Mouse (Mus musculus): ENCODE measurements around the gene P4ha2.
"Not testable (repeated sequence)": the region's sequence is repeated elsewhere in the genome, so short reads cannot be mapped to it uniquely, and the experiment has no call there.

The P4ha2 gene

DNA sequence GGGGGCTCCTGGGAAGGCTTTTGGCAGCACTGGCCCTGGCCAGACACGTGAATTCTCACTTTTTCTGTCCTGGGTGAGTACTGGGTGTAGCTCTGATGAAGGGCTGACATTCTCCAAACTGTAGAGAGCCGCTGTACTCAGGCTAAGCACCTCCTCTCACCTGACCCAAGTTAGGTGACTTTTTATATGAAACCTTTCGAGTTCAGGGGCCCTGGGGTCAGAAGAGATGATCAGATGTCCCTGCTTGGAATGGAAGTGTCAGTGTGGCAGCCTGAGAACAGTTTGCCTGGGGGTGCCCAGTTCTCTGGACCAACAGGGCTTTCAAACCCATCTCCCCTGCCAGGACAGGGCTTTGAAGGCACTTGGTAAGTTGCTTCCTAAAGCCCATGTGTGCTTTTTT is 8.2 kb downstream of the P4ha2 start:
- DNase-seq = no peak

- peak; percentile 54 for DNase-seq
Observed at GRCm38 (mm10) chr11:54108894-54109293, 9.0 kb downstream of the P4ha2 start.

- DNase-seq = no peak
Observed at GRCm38 (mm10) chr11:54111291-54111690, 11.4 kb downstream of the P4ha2 start.

DNA sequence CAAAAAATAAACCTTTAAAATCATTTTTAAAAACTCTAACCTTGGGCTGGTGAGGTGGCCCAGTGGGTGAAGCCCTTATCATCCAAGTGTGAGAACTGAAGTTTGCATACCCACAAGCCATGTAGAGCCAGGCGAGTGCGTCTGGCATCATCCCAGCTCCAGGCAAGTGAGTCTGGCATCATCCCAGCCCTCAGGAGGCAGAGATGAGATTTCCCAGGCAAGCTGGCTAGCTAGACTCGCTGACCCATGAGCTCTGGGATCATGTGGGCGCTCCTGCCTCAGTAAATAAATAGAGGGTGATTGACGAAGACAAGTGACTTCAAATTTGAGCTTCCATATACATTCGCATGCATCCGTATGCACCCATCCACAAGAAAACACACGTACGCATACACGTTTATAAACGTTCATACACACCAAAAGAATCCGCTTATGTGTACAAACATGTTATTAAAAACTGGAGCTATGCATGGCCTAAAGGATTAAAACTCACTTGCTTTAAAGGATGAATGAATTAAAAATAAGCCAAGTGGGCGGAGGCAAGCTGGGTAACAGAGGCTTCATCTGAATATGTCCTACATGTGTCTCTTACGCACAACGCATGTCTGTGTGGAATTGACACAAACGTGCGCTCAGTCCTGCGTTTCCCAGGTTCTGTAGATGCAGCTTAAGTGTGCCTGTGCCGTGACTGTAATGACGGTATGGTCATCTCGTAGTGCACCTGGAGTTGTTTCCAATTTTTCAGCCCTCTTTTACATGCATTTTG is 12.3 kb downstream of the P4ha2 start:
- peak; percentile 88 for DNase-seq

DNA sequence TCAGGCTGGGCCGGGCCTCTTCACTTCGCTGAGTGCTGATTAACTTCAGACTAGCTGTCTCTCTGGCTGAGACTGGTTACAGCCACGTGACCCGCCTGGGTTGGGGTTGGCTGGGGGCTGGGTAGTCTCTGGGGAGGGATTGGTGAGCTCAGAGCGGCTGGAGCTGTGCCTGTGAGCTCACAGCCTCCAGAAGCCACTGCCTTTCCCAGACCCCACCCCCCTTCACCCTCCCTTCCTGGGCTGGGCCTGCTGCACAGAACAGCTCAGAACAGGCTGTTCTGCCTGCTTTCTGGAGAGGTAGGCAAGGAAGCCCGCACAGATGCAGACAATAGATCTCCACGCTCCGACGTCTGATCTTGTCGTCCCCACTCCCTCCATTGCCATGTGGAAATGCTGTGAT is 13.0 kb downstream of the P4ha2 start:
- peak; percentile 95 for DNase-seq

- no peak for DNase-seq
Observed at GRCm38 (mm10) chr11:54113352-54113751, 13.5 kb downstream of the P4ha2 start.

DNA sequence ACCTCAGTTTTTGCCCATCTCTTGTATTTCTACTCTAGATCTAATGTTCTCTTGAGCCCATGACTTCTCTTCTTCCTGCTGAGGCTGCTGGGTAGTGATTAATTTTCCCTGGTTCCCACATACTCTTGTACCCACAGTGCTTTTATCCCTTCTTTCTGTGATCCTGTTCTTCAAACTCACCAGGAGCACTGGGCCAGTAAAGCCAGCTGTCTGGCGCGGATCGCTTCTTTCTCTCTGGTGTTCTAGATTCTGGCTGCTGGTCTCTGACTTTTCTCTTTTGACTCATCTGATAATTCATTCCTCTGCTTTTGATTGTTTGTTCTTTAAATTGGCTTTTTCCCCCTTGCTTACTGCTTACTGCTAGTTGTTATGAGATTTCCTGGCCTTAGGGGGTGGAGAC is 14.9 kb downstream of the P4ha2 start:
- no peak for DNase-seq

DNA sequence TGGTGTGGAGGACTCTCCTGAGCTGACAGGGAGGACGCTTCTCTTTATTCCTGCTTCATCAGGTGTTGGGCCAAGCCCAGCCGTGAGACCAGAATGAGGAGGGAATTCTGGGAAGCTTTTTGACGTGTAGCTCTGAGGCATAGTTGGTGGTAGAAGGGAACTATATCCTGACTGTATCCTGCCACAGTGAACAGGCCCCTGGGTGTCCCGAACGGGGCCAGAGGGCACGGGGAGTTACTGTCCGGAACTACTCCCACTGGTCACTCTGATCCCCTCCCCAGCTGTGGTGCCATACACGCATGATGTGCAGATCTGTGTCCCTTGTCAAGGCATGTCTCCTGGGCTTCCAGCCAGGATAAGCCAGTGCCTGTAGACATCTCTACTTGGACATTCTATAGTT is 15.4 kb downstream of the P4ha2 start:
- DNase-seq = no peak

DNA sequence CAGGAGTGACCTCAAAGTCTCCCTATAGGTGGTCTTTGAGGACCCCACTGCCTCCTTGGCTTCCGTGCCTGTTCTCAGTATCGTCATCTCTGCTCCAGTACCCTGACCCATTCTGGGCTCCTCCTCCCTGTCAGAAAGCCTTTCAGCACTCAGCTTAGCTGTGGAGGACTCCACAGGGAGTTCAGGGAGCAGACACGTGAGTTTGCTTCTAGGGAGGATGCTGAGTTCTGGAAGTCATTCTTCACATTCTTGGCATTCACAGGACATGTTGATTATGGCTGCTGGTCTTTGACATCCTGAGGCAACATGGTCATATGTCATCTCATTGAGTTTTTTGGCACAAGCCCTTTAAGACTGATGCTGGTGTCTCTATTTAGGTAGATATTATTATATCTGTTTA is 16.0 kb downstream of the P4ha2 start:
- DNase-seq = no peak

DNA sequence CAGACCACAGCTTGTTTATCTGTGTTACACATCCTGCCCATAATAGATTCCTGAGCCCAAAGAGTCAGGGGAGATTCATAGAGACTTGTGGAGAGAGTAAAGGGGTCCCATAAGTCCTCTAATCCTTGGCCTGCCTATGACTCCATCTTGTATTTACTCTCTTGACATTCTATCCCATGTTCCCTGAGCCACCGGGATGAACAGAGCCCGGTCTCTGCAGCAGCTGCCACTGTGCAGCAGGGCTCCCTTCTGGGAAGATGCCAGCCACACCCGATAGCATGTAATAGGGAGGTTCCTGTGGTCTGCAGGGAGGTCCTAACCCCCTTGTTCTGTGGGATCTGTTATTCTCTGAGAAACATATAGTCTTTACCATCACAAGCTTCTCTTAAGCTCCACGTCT is 16.5 kb downstream of the P4ha2 start:
- no peak for DNase-seq

- no peak for DNase-seq
Observed at GRCm38 (mm10) chr11:54117096-54117495, 17.2 kb downstream of the P4ha2 start.

DNA sequence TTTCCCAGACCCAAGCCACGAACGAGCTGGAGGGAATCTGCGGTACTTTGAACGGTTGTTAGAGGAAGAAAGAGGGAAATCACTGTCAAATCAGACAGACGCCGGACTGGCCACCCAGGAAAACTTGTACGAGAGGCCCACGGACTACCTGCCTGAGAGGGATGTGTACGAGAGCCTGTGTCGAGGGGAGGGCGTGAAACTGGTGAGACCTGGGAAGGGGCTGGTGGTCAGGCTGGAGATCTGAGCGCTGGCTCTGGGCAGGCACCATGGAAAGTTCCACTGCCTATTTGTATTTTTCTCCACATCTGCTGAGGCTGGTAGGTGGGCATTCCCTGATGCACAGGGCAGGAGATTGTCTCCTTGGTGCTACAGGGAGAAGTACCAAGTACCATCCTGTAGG is 19.2 kb downstream of the P4ha2 start:
- DNase-seq = no peak

DNA sequence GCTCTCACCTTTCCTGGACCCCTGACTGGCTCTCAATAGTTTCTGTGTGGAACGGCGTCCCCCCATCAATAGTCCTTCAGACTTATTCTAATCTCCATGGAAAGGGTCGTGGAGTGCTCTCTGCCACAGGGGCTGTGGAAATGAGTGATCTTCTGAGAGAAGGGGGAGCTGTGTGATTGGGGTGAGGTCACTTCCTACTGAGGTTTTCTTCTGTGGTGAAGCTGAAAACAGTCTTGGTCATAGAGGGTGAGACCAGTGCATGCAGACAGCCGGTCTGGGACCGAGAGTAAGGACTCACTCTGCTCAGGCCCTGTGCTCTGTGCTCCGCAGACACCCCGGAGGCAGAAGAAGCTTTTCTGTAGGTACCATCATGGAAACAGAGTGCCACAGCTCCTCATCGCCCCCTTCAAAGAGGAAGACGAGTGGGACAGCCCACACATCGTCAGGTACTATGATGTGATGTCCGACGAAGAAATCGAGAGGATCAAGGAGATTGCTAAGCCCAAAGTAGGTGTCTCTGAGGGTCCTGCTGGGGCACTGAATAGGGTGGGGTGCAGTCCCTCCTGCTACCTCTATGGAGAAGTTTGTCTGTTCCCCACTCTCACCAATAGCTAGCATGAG is 20.0 kb downstream of the P4ha2 start:
- DNase-seq = no peak

DNA sequence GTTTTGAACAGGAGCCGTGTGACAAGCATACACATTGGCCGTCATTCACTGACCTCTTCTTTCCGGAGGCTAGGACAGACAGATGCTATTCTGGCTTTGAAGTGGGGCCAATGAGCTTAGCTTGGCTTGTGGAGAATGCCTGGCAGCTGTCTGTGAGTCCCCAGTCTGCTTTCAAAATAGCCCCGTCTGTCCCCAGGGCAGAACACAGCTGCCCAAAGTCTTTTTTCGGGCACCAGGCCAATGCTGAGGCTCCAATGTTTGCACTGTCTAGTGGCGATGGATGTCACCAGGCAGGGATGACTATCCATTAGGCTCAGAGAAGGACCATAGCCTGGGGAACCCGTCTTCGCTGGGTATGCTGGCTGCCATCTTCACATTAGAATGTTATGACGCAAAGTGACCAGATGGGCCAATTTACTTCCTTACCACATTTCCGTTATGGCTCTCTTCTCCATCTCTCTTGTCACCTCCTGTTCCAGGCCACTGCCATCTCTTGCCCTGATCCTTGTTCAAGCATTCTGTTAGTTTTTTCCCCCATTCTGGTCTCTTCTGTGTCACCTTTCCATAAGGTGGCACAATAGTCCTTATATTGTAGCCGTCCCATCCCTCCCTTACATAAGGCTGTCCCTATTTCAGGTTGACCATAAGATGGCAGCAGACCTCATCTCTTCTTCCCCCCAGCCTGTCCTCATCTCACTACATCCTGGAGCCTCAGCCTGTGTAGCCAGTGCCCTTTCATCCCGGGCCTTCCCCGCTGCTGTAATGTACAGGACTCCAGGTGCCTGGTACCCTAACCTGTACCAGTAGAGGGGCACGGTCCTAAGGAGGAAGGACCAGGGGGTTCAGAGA is 22.7 kb downstream of the P4ha2 start:
- DNase-seq = peak; percentile 72

DNA sequence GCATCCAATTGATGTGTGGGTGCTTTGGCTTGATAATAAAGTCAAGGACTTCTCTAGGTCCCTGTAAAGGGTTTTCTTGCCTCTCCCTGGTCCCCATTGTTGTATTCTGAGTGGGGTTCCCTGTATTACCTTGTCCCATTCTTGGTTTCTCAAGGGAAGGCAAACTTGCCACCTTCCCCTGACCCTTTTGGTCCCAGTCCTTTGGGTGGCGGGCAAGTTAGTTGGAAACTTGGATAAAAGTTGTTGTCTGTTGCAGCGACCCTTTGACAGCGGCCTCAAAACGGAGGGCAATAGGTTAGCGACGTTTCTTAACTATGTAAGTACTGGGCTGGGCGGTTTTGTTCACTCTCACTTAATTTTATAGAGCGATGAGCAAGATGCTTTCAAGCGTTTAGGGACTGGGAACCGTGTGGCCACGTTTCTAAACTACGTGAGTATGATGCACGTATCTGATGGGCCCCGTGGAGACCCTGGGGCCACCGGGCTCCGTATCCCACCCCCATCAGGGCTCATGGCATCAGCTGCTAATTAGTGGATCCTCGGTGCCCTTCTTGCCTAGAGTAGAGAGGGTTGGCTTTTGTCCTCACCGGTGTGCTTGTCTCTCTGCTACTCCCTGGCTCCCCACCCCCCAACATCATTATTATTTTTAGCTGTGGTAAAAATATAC is 26.2 kb downstream of the P4ha2 start:
- DNase-seq = no peak

- no peak for DNase-seq
Observed at GRCm38 (mm10) chr11:54126654-54127374, 26.9 kb downstream of the P4ha2 start.

- no peak for DNase-seq
Observed at GRCm38 (mm10) chr11:54127397-54127796, 27.5 kb downstream of the P4ha2 start.

GRCm38 (mm10) chr11:54129955-54130354 is 30.1 kb downstream of the P4ha2 start:
- no peak for DNase-seq

GRCm38 (mm10) chr11:54130721-54131120 is 30.8 kb downstream of the P4ha2 start:
- DNase-seq = no peak

DNA sequence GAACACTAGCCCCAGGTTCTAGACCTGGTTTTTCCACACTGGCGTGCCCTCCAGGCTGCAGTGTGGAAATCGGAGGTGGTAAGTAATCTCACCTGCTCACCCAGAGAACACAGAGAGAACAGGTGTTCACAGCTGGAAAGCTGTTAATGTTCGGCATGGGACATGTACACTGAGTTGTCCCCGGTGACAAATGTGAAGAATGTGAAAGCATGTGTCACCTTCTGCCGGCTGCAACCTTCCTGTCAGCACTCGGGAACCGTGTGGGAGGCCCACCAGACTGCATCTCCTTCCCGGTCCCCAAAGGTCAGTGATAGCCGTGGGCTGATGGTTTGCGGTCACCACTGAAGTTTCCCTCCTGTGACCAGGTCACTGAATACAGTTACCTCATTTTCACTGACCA is 32.4 kb downstream of the P4ha2 start:
- DNase-seq = no peak

GRCm38 (mm10) chr11:54134905-54135304 is 35.0 kb downstream of the P4ha2 start:
- no peak for DNase-seq

DNA sequence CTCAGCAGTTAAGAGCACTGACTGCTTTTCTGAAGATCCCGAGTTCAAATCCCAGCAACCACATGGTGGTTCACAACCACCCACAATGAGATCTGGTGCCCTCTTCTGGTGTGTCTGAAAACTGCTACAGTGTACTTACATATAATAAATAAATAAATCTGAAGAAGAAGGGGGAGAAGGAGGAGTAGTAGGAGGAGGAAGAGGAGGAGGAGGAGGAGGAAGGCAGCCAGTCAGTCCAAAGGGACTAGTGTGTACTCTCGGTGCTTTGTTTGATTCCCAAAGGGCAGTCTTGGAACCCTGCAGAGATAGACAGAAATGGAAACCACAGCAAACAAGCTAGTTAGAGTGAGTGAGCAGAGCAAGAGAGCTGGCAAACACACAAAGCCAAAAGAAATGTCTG is 40.3 kb downstream of the P4ha2 start:
- not testable (repeated sequence) for DNase-seq

Data from kidney, postnatal 14 days (tissue).